Mouse (Mus musculus) hindbrain, embryonic 11.5 days (tissue): ENCODE measurements at regions not wholly inside any gene's neighbourhood (a gene's known extent, or its start where the extent isn't known, plus 50 kb on each side); places are given as distances from the start of the nearest gene placed in this dataset.

Experiments used
- ATAC-seq: fragments of 200-750 bp; cut with Nextera tagmentation; 2 replicates; pipeline ENCODE4 v1.8.0; 2017; ENCODE audit warnings: mild to moderate bottlenecking, moderate TSS enrichment, moderate library complexity; ENCODE audit not compliant: low FRiP score
- DNase-seq: peaks from one replicate; pipeline ENCODE4 v3.0.0-alpha.2; 2015; ENCODE audit warnings: low spot score
- H3K27ac ChIP-seq: fragments of 300-500 bp; sonication (generic); 2 replicates; pipeline ENCODE4 v1.5.1; 2014; ENCODE audit warnings: mild to moderate bottlenecking, low read depth, low read length
- H3K27me3 ChIP-seq: fragments of 300-500 bp; sonication (generic); 2 replicates; pipeline ENCODE4 v1.6.1; 2014; ENCODE audit warnings: mild to moderate bottlenecking, low read length, moderate library complexity, mixed read lengths; ENCODE audit not compliant: control insufficient read depth, insufficient read depth
- H3K36me3 ChIP-seq: fragments of 300-500 bp; sonication (generic); 2 replicates; pipeline ENCODE4 v1.6.1; 2014; ENCODE audit warnings: mild to moderate bottlenecking, low read length, moderate library complexity, mixed read lengths; ENCODE audit not compliant: control insufficient read depth, insufficient read depth
- H3K4me1 ChIP-seq: fragments of 300-500 bp; sonication (generic); replicated peaks from 2 replicates; pipeline ENCODE4 v1.6.1; 2014; ENCODE audit warnings: low read length, mixed read lengths; ENCODE audit not compliant: control insufficient read depth, insufficient read depth
- H3K4me2 ChIP-seq: fragments of 300-500 bp; sonication (generic); replicated peaks from 2 replicates; pipeline ENCODE4 v1.6.1; 2014; ENCODE audit warnings: mild to moderate bottlenecking, low read depth, low read length
- H3K4me3 ChIP-seq: fragments of 300-500 bp; sonication (generic); 2 replicates; pipeline ENCODE4 v1.5.1; 2014; ENCODE audit warnings: low read depth, low read length
- H3K9ac ChIP-seq: fragments of 300-500 bp; sonication (generic); 2 replicates; pipeline ENCODE4 v1.6.1; 2014; ENCODE audit warnings: low read depth, low read length
- H3K9me3 ChIP-seq: fragments of 300-500 bp; sonication (generic); 2 replicates; pipeline ENCODE4 v1.6.1; 2016; ENCODE audit warnings: low read length; ENCODE audit not compliant: control insufficient read depth
- WGBS: fragments of 180-500 bp; shearing (Covaris S2); extraction: QIAGEN DNeasy Blood & Tissue Kit; methylation state at CpG from one replicate; pipeline ENCODE4 v1.1.7; 2014; 5-methylcytosine and 5-hydroxymethylcytosine counted together

DNA sequence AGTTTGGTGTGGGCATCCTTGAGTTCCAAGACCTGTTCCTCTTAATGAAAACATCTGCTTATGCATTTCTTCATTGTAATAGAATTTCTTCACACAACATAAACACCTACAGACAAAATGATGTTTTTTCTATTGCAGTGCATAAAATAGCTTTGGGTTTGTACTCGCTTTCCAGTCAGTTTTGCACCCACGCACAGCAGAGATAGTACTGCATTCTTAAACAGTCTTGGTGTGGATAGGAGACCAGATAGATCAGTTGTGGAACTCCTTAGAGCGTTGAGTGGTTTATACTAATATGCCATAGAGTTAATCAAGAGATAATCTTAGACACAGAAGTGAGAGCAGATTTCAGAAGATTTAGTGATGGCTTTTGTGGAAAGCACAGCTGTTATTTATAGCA, 273.7 kb upstream of the Gm5148 start:
- H3K27me3 ChIP-seq = no peaks in the 10 kb centered on the region
- no peak overlapping the region for H3K27ac ChIP-seq
- WGBS = 90% methylated on average over 3 of the region's 3 CpGs
- no peak overlapping the region for H3K9ac ChIP-seq
- no peaks in the 10 kb centered on the region for H3K4me1 ChIP-seq
- H3K4me3 ChIP-seq = no peak overlapping the region
- H3K36me3 ChIP-seq = no peaks in the 10 kb centered on the region
- no peaks in the 10 kb centered on the region for H3K9me3 ChIP-seq
- no peak overlapping the region for H3K4me2 ChIP-seq
- no peak for ATAC-seq
- DNase-seq = no peak

DNA sequence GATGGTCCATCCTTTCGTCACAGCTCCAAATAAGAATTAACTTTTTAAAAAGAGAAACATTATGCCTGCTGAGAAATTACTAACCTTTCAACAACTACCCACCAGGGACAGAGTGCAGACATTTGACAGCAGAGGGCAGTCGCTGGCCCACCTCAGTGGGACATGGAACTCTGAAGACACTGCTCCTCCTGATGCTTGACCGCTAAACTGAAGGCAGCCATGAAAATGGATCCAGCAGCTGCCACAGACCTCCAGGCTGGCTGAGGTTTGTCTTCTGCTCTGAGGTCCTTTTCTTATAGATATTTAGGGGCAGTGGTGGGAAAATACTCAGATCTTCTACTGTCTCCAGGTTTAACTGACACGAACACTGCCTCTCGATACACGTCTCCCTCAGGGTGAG, 265.7 kb upstream of the Gm5148 start:
- Histone ChIP-seq H3K4me2 (no peak overlapping the region), H3K27me3 (no peaks in the 10 kb centered on the region), H3K9ac (no peak overlapping the region), H3K4me1 (no peaks in the 10 kb centered on the region), H3K36me3 (no peaks in the 10 kb centered on the region), H3K9me3 (no peaks in the 10 kb centered on the region), H3K27ac (no peak overlapping the region), H3K4me3 (no peak overlapping the region)
- ATAC-seq (no peak), DNase-seq (no peak)
- WGBS = 93% methylated on average over 6 of the region's 6 CpGs

DNA sequence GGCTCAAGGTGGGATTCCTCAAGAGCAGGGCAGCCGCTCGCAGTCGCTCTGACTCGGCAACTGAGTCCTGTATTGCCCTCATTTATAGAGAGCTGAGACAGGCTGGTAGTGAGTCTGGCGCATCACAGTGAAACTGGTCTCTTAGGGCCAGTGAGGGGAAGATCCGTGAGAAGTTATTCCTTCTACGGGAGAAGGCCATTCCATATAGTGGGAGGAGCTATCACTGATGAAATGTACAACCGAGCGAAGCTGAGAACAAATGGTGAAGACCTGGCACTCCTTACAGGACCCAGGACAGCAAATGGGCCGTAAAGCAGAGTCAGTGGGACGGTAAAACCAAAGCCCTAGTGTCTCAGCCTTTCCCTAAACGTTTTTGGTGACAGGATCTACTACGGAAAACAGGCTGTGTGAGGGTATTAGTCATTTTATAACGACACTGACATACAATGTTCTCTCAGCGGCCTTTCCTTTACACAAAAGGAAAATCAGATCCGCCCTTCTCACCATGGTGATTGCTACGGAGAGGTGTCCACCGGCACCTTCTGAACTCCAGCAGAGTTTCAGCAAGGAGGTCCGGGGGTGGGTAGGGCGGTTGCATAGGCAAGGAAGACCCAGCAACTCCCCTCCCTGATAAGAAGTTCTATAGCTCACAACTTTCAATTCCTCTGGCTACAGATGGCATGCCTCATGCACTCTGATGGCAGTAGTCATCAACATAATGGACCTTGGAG, 263.6 kb upstream of the Gm5148 start:
- no peaks in the 10 kb centered on the region for H3K27me3 ChIP-seq
- ATAC-seq (no peak), DNase-seq (no peak)
- H3K27ac ChIP-seq = no peak overlapping the region
- 70% methylated on average over 20 of the region's 20 CpGs for WGBS
- no peak overlapping the region for H3K4me3 ChIP-seq
- H3K36me3 ChIP-seq = no peaks in the 10 kb centered on the region
- no peak overlapping the region for H3K4me2 ChIP-seq
- H3K4me1 ChIP-seq = no peaks in the 10 kb centered on the region
- no peaks in the 10 kb centered on the region for H3K9me3 ChIP-seq
- H3K9ac ChIP-seq = no peak overlapping the region

DNA sequence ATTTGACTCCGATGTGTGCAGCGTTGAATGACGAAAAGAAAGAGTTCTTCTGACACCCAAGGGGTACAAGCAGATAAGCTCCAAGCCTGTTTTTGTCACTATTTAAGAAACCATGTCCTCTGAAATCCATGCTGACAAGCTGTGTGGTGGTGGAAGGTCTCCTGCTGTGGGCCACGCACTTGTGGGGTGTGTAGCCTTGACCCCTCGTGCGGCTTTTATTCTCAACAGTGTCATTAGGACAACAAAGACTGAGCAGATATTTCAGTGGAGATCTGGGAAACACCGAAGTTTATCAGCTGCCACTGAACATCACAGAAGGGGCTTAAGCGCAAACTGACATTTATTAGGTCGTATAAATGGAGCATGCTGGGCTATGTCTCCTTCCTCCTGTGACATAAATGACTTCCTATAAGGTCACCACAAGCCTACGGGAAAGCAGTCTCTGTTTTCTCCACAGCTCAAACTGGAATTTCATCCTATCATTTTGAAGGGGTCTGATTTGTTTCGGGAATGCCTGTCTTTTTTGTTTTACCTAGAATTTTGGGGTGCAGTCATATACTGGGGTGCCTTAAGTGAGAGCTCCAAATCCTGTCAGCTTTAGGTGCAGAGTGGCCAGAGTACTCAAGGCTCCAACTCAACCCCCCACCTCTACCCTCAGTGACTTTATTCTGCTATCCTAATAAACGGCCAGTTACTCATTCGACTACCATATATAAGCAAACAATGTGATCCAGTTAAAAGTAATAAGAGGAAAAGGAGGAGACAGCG, 262.9 kb upstream of the Gm5148 start:
- no peaks in the 10 kb centered on the region for H3K27me3 ChIP-seq
- no peak overlapping the region for H3K9ac ChIP-seq
- ATAC-seq = no peak
- no peak for DNase-seq
- WGBS = 60% methylated on average over 14 of the region's 14 CpGs
- H3K27ac ChIP-seq = no peak overlapping the region
- no peaks in the 10 kb centered on the region for H3K9me3 ChIP-seq
- H3K4me2 ChIP-seq = no peak overlapping the region
- no peak overlapping the region for H3K4me3 ChIP-seq
- no peaks in the 10 kb centered on the region for H3K36me3 ChIP-seq
- no peaks in the 10 kb centered on the region for H3K4me1 ChIP-seq

DNA sequence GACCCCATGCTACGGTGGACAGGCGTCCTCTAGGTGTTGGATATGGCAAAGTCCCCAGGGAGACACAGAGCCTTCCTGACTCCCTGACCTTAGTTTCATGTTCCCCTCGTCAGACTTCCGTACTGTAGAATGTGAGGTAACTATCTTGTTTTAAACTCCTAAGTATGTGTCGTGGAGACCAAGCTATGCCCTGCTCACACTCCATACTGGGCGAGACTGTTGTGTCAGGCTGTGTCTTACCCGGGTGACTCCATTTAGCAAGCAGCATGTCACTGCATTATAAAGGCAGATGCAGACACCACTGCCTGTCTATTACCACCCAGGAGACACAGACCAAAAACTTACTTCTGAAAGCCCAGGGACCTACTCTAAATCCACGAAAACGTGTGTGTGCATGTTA, 260.4 kb upstream of the Gm5148 start:
- Histone ChIP-seq H3K36me3 (no peaks in the 10 kb centered on the region), H3K27me3 (no peaks in the 10 kb centered on the region), H3K4me2 (no peak overlapping the region), H3K4me3 (no peak overlapping the region), H3K4me1 (no peaks in the 10 kb centered on the region), H3K27ac (no peak overlapping the region), H3K9ac (no peak overlapping the region), H3K9me3 (no peaks in the 10 kb centered on the region)
- 86% methylated on average over 9 of the region's 9 CpGs for WGBS
- ATAC-seq = no peak
- no peak for DNase-seq

DNA sequence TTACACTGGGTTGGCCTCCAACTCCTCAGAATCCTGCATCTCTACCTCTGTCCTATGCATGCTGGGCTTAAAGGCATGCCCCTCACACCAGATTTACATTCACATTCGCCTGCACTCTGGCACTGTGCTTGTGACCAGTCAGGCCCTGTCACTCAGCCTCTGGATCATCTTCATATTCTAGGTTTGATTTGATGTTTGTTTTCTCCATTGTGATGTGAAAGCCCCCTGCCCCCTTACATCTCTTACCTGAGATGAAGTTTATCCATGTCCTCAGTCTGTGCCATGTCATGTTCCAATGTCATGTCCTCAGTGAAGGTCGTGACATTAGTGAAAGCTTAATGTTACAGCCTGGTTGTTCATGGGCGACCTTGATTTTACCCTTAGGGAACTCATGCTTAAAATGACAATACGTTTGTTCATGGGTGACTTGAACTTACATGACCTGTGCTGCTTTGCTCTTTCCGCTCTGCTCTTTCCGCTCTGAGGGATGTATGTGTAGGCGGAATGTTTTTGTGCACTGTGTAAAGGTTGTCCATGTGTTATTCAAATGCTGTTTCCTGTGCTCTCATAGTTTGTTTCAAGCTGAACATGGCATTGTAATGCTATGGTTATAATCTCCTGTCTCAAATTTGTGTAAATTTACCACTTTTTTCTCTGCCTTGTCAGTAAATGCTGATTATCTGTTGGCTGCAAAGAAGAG, 257.3 kb upstream of the Gm5148 start:
- Histone ChIP-seq H3K9ac (no peak overlapping the region), H3K4me1 (no peaks in the 10 kb centered on the region), H3K27ac (no peak overlapping the region), H3K36me3 (no peaks in the 10 kb centered on the region), H3K4me2 (no peak overlapping the region), H3K9me3 (no peaks in the 10 kb centered on the region), H3K4me3 (no peak overlapping the region), H3K27me3 (no peaks in the 10 kb centered on the region)
- ATAC-seq = no peak
- no peak for DNase-seq
- 35% methylated on average over 7 of the region's 7 CpGs for WGBS

DNA sequence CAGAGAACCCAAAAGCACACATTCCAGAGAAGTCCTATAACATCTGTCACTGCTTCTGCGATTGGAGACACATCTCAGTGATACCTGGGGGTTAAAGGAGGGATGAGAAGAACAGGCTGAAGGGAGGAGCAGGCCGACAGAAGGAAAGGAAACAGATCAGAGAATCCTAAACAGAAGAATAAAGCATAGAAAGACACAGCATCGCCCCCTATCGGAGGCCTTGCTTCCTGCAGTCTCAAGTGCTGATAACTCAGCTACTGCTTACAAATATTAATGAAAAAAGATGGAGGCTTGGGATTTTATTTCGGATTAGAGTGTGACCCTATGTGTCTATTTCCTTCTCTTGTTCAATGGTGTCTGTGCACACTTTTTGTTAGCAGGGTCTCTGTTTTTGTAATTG, 255.6 kb upstream of the Gm5148 start:
- Histone ChIP-seq H3K9ac (no peak overlapping the region), H3K27ac (no peak overlapping the region), H3K9me3 (no peaks in the 10 kb centered on the region), H3K27me3 (no peaks in the 10 kb centered on the region), H3K4me3 (no peak overlapping the region), H3K4me2 (no peak overlapping the region), H3K4me1 (no peaks in the 10 kb centered on the region), H3K36me3 (no peaks in the 10 kb centered on the region)
- DNase-seq (peak; percentile 39), ATAC-seq (no peak)
- WGBS = 53% methylated on average over 5 of the region's 5 CpGs

DNA sequence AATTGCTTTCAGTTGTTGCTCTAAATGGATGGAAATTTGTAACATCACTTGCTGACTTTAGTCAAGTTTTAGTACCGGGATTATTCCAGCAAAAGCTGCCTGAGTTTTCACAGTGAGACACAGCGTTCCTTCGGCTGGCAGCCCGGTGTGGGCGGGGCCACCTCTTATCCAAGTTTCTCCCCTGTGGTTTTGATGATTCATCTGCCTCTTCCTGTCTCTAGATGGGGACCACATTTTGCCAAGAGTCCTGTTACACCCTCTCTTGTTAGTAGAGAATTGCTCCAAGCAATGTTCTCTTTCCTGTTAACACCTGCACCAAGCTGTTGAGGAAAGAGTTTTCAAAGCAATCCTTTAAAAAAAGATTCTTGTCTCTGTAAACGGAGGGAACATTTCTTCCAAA, 254.2 kb upstream of the Gm5148 start:
- WGBS = 40% methylated on average over 6 of the region's 6 CpGs
- Histone ChIP-seq H3K9me3 (no peaks in the 10 kb centered on the region), H3K27me3 (no peaks in the 10 kb centered on the region), H3K9ac (no peak overlapping the region), H3K4me2 (no peak overlapping the region), H3K27ac (no peak overlapping the region), H3K4me3 (no peak overlapping the region), H3K4me1 (no peaks in the 10 kb centered on the region), H3K36me3 (no peaks in the 10 kb centered on the region)
- ATAC-seq (no peak), DNase-seq (no peak)
